Mouse (Mus musculus): ENCODE measurements around the gene Sdhaf1. TPM values are rescaled to one million over a fixed set of nuclear protein-coding genes. Genes with fewer than 3 reads are reported as not detected.

Gene Sdhaf1
- polyA plus RNA-seq, 1 experiment from 2014 or later, result 20.0 TPM

DNA sequence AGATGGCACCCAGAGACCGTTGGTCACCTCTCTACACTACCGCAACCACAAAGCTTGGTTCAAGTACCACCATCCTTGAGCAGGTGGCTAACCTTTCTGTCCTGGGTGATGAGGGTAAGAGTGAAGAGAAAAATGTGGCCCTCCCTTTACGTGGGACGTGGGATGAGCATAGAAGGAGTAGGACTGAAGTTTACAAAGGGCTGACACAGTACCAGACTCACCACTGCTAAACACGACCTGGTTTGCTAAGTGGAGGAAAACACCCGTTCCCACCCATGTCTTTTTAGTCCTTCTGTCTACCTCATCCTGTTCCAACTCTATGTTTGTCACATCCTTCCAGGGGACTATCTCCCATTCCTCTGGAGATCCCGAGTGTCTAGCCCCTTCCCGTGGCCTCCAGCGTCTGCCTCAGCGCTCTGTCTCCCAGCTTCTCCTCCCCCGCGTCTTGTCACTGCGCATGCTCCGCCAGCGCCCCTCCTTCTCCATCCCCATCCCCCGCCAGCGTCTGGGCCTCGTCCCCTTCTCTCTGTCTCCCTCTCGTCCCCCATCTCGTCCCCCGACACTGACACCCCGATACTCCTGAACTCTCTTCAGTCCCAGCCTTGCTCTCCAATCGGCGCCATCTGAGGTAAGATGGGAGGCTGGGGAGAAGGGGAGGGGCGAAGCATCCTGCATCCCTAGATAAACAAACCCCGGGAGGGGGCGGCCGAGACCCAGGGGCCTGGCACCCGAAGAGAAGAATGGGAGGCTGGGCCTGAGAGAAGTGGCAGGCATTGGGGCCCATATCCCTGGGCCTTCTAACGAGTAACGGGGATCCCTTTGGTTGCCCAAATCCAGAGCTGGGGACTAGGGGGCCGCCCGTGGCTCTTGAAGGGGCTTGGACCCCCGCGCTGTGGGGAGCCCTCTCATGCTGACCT, 32.2 kb downstream of the Sdhaf1 start, which contains the start of gene Clip3:
Clip3 (plus strand) TSS at position 514 of the 917 bp plus-strand sequence.
- Histone ChIP-seq H3K9ac (replicated peaks; ENCODE audit: low read depth) (peak within 1 kb of the TSS; percentile 29; the same call in 1 of the 2 replicates), H3K4me1 (ENCODE audit: insufficient read depth, low read depth, low read length) (no peaks in the 10 kb centered on the region), H3K27ac (ENCODE audit: low read length) (no peak within 1 kb of the TSS), H3K27me3 (replicated peaks; ENCODE audit: insufficient read depth, low read length) (no peaks in the 10 kb centered on the region), H3K36me3 (ENCODE audit: insufficient read depth, low read length) (no peaks in the 10 kb centered on the region), H3K4me2 (replicated peaks; ENCODE audit: low read depth, low read length) (peak within 1 kb of the TSS; percentile 43), H3K9me3 (ENCODE audit: low read length) (no peaks in the 10 kb centered on the region), H3K4me3 (ENCODE audit: low read depth, low read length) (peak within 1 kb of the TSS; percentile 36)
- WGBS, result 5% methylated on average over 35 of the region's 35 CpGs
- ATAC-seq (peak; percentile 48), DNase-seq (ENCODE audit: low spot score) (peak; percentile 50)
- TF ChIP-seq EP300 (IDR thresholded peaks at IDR 0.05), result no peak

DNA sequence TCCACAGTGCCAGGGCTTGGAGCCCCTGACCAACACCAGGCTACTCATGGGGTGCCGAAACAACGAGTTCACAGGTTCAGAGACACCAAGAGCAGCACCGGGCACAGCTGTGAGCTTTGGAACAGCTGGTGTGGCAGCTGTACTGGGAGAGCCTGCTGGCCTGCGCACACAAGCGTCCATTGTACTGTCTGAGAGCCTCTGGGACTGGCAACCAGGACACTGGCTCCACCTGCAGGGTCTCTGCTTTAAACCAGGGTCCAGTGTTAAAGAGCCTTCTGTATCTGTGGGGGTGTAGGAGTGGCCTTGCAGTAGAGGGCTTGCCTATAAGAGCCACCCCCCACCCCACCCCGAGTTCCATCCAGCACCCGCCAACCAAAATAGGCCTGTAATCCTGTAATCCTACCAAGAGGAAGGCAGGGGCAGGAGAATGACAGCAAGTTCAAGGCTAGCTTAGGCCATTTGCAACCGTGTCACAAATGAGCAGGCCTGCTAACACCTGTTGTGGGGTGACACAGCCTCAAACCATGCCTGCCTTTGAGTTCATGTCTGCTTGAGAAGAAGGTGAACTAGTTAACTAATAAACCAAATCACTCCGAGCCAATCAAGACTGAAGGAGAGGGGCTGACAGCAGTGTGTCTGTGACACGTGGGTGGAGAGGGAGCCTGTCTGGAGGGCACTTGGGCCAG, 33.8 kb downstream of the Sdhaf1 start:
- Histone ChIP-seq H3K27me3 (replicated peaks; ENCODE audit: insufficient read depth, low read length) (no peaks in the 10 kb centered on the region), H3K4me3 (ENCODE audit: low read depth, low read length) (no peak overlapping the region), H3K9me3 (ENCODE audit: low read length) (no peaks in the 10 kb centered on the region), H3K4me2 (replicated peaks; ENCODE audit: low read depth, low read length) (no peak overlapping the region), H3K9ac (replicated peaks; ENCODE audit: low read depth) (no peak overlapping the region), H3K27ac (ENCODE audit: low read length) (no peak overlapping the region), H3K4me1 (ENCODE audit: insufficient read depth, low read depth, low read length) (no peaks in the 10 kb centered on the region), H3K36me3 (ENCODE audit: insufficient read depth, low read length) (no peaks in the 10 kb centered on the region)
- TF ChIP-seq CTCF (IDR thresholded peaks at IDR 0.05) (no peak), EP300 (IDR thresholded peaks at IDR 0.05) (no peak)
- no peak for ATAC-seq
- 52% methylated on average over 10 of the region's 10 CpGs for WGBS
- DNase-seq (ENCODE audit: low spot score), result no peak

DNA sequence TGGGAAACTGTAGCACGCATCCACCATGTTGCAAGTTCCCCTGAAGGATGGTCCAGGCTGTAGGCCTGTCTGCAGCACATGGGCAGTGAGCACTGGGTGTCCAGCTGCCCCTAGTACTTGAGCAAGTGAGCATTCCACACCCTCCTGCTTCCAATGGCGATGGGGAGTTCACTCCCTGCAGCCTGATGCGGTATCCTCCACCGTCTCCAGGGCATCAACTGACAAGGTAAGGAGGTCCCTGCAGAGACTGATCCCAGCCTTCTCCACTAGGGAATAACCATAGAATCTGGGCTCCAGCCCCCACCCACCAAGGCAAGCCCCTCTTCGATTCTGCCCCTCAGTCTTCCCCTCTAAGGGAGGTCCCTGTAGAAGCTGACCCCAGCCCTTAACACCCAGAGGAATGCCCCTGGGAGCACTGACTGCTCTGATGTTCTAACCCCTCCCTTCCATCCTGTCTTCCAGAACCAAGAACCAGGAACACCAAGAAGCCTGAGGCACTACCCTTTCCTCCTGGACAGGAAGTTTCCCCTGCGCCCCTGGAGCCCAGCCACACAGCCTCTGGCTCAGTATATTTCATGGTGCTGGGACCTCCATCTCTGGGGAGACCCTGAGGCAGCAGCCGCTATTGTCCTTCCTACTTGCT, 34.5 kb downstream of the Sdhaf1 start:
- no peak for DNase-seq (ENCODE audit: low spot score)
- TF ChIP-seq EP300 (IDR thresholded peaks at IDR 0.05) (no peak), CTCF (IDR thresholded peaks at IDR 0.05) (no peak)
- Histone ChIP-seq H3K4me3 (ENCODE audit: low read depth, low read length) (no peak overlapping the region), H3K4me1 (ENCODE audit: insufficient read depth, low read depth, low read length) (no peaks in the 10 kb centered on the region), H3K27ac (ENCODE audit: low read length) (no peak overlapping the region), H3K36me3 (ENCODE audit: insufficient read depth, low read length) (no peaks in the 10 kb centered on the region), H3K27me3 (replicated peaks; ENCODE audit: insufficient read depth, low read length) (no peaks in the 10 kb centered on the region), H3K9me3 (ENCODE audit: low read length) (no peaks in the 10 kb centered on the region), H3K9ac (replicated peaks; ENCODE audit: low read depth) (no peak overlapping the region), H3K4me2 (replicated peaks; ENCODE audit: low read depth, low read length) (no peak overlapping the region)
- 68% methylated on average over 7 of the region's 7 CpGs for WGBS
- no peak for ATAC-seq

DNA sequence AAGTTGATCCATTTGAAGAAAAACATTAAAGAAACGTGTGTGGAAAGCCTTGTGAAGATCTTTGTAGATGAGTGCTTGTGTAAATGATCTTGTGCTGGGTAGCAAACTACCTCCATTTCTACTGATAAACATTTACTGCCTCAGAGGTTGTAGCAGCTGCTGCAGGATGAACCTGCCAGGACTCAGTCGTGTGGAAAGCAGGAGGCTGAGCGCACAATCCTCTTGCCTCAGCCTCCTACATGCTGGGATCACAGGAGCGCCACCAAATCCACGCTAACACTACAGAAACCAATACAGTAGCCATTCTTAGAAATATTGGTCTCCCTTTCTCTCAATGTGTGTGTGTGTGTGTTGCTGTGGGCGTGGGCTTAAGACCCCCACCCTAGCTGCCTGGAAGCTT, 35.6 kb downstream of the Sdhaf1 start:
- no peaks in the 10 kb centered on the region for H3K4me1 ChIP-seq (ENCODE audit: insufficient read depth, low read depth, low read length)
- H3K4me3 ChIP-seq (ENCODE audit: low read depth, low read length), result no peak overlapping the region
- no peak for DNase-seq (ENCODE audit: low spot score)
- 52% methylated on average over 6 of the region's 6 CpGs for WGBS
- no peak overlapping the region for H3K9ac ChIP-seq (replicated peaks; ENCODE audit: low read depth)
- no peak overlapping the region for H3K4me2 ChIP-seq (replicated peaks; ENCODE audit: low read depth, low read length)
- H3K36me3 ChIP-seq (ENCODE audit: insufficient read depth, low read length), result no peaks in the 10 kb centered on the region
- no peak overlapping the region for H3K27ac ChIP-seq (ENCODE audit: low read length)
- ATAC-seq, result no peak
- no peaks in the 10 kb centered on the region for H3K27me3 ChIP-seq (replicated peaks; ENCODE audit: insufficient read depth, low read length)
- no peak for TF ChIP-seq CTCF (IDR thresholded peaks at IDR 0.05)
- no peak for TF ChIP-seq EP300 (IDR thresholded peaks at IDR 0.05)
- no peaks in the 10 kb centered on the region for H3K9me3 ChIP-seq (ENCODE audit: low read length)

DNA sequence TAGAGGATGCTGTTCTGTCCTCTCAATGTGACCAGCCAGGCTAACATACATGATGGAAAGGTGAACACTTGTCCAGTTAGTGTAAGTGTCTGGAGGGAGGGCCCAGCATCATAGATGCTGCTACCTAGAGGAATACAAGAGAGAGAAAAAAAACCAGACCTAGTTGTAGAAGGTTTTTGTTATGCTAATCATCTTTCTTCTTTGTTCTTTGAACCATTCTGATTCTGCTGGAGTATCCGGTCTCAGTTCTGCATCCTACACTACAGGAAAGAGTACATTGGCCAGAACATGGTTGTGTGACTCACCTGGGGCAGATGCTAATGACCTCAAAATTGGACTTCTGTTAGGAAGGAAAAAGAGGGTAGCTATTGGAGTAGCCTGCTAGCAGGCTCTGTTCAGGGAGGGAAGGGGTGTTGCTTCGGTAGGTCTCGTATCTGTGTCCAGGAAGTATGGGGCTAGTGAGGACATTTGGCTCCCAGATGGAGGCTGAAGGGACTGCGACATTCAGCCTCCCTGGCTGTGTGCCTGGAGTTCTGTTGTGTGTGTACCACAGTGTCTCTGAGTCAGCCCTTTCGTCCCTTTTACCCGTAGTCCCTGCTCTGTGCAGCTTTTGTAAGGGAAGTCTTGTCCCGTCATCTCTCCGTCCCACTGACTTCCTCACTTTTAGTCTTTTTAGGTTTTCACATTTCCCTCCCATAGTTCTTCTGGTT, 36.8 kb downstream of the Sdhaf1 start:
- Histone ChIP-seq H3K4me1 (ENCODE audit: insufficient read depth, low read depth, low read length) (no peaks in the 10 kb centered on the region), H3K4me2 (replicated peaks; ENCODE audit: low read depth, low read length) (no peak overlapping the region), H3K4me3 (ENCODE audit: low read depth, low read length) (no peak overlapping the region), H3K9me3 (ENCODE audit: low read length) (no peaks in the 10 kb centered on the region), H3K9ac (replicated peaks; ENCODE audit: low read depth) (no peak overlapping the region), H3K27me3 (replicated peaks; ENCODE audit: insufficient read depth, low read length) (no peaks in the 10 kb centered on the region), H3K36me3 (ENCODE audit: insufficient read depth, low read length) (no peaks in the 10 kb centered on the region), H3K27ac (ENCODE audit: low read length) (no peak overlapping the region)
- no peak for ATAC-seq
- peak; percentile 17 for DNase-seq (ENCODE audit: low spot score)
- TF ChIP-seq EP300 (IDR thresholded peaks at IDR 0.05) (no peak), CTCF (IDR thresholded peaks at IDR 0.05) (no peak)
- WGBS, result 57% methylated on average over 8 of the region's 8 CpGs
